ENCODE assay signal across 8 mouse cellular contexts in genomic region chr3:62192466-62192865, GRCm38 (mm10).
DNase-seq lines count a peak whose midpoint lies in the region; TF ChIP-seq lines count a peak whose summit lies in the region.
"Had no signal": no experiment of that assay in that cellular context is flagged by ENCODE, and none has a peak within 500 bp of the region (broad histone marks: within the 10 kb centered on the region; RNA-seq: fewer than 3 reads in every experiment).

No protein-coding gene starts in this region.

- H3K4me3 ChIP-seq in E14TG2a.4 (replicated peaks; ENCODE audit: low read length) = no peak overlapping the region

- H3K4me1 ChIP-seq in E14TG2a.4 (replicated peaks; ENCODE audit: low read depth, low read length) = no peaks in the 10 kb centered on the region

- TF ChIP-seq CTCF in E14TG2a.4 (conservative IDR thresholded peaks at IDR 0.05; ENCODE audit: low read length) = peak; percentile 65

- no peaks in the 10 kb centered on the region for H3K9me3 ChIP-seq in E14TG2a.4 (ENCODE audit: low read length)

- peak; percentile 21 for DNase-seq in kidney, postnatal 14 days
- DNase-seq in kidney, adult 11 months = no peak
- DNase-seq in Muller cell, postnatal 12 days (ENCODE audit: inconsistent ontology term) = peak; percentile 45
- DNase-seq in forelimb bud, embryonic 11.5 days (ENCODE audit: low read depth, low spot score) = peak; percentile 38
- DNase-seq in gastrocnemius, adult 18-20 months (ENCODE audit: low spot score) = no peak
- no peak for DNase-seq in cerebellum, adult 11-12 months
- DNase-seq: kidney, postnatal 10 days had no signal

- H3K27me3 ChIP-seq in E14TG2a.4 (ENCODE audit: insufficient read depth, low read length) = no peaks in the 10 kb centered on the region

- no peaks in the 10 kb centered on the region for H3K36me3 ChIP-seq in E14TG2a.4 (ENCODE audit: insufficient read depth, low read length)

Comparison
In these comparisons a context has a peak if more than half of its experiments do, and no peak if none do; other contexts are left out.
1. DNase-seq: peak in kidney, postnatal 14 days (single experiment), Muller cell, postnatal 12 days (single experiment) and forelimb bud, embryonic 11.5 days (single experiment); none in kidney, adult 11 months (single experiment), gastrocnemius, adult 18-20 months (single experiment) and cerebellum, adult 11-12 months (single experiment).